Mouse (Mus musculus) myocyte (in vitro differentiated cells): ENCODE measurements around the gene Ptgs2.

Experiments used
- MYOD1 ChIP-seq, 3 experiments: IDR thresholded peaks; one replicate each; pipeline ENCODE4 v1.6.1; 2011; ENCODE audit warnings: control low read depth in 2 of 3, low read depth in 2 of 3, mild to moderate bottlenecking in 2 of 3, moderate library complexity in 1 of 3; ENCODE audit not compliant: insufficient read length in 2 of 3, control insufficient read depth in 1 of 3
- POLR2A ChIP-seq: IDR thresholded peaks from one replicate; pipeline ENCODE4 v1.6.1; 2011; ENCODE audit warnings: low read depth, mild to moderate bottlenecking, control low read depth, moderate library complexity; ENCODE audit not compliant: insufficient read length

- TF ChIP-seq POLR2A (no peak), MYOD1 (IDR thresholded peaks at IDR 0.05; ENCODE audit: control insufficient read depth in 1 of 3, insufficient read length in 2 of 3, low read depth in 2 of 3) (peak; percentile 35 to 81 (median 77))
These were observed 10.7 kb upstream of the Ptgs2 start for GRCm38 (mm10) chr1:150089040-150089692.
